Mouse (Mus musculus): ENCODE results near the gene Dusp13.

The Dusp13 gene

DNA sequence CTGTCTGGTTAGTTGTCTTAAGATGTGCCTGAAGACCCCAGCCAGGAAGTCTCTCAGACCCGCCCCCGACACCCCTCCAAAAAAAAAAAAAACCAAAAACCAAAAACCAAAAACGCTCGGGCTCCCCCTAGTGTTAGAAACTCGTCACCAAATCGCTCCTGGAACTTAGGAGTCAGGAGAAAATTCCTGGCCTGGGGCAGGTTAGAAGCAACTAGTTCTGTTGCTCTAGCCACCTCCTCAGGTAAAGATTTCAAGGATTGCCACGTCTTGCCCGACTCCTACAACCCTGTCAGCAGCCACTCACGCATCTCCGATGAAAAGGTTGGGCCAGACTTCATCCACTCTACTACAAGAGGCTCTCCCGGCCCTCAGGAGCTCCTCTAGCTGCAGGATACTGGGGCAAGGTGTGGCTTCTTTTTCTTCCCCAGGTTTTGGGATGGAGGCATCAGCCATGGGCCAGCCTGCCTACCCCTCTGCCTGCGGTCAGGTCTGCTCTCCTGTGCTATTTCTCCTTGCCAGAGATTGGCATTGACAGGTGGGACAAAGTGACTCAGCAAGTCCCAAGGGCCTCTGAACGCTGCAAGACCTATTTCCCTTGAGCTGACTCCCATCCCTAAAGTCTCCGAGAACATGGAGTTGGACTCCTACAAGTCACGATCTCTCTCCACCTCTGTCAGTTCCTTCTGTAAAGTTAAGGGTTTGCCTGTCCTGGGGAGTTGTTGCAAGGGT, 2.7 kb downstream of the Dusp13 start:
- in situ Hi-C loops (cut with MboI; ENCODE audit: low sequenced_read_pairs), result no loop called here

DNA sequence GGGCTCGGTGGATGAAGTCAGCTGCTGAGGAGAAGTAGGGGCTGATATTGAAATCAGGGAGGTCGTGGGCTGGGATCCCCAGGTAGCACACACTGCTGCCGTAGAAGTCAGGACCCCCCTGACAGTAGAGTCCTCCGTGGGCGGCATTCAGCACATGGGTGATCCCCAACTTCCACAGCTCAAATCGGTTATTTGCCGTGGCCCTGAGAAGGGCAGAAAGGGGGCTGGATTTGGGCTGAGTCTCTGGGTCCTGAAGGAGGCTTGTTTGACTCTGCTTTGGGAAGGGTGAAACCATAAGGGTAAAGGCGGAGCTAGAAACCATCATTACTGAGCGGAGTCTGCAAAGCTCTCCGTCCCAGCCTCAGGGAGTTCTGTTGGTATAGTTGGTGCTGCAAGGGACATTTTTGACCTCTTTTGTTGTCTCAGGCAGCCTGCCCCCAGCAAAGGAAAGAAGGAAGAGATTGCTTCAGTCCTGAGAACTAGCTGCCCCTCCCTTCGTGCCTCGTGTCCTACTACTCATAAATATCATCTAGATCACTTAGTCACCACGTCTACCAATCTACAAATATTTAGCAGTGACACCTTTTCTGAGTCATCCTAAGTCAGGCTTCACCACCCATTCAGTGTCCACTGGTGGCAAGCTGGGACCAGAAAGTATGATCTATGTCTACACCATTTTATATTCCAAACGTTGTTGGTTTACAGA, 3.4 kb downstream of the Dusp13 start:
- in situ Hi-C loops (cut with MboI; ENCODE audit: low sequenced_read_pairs), result no loop called here

DNA sequence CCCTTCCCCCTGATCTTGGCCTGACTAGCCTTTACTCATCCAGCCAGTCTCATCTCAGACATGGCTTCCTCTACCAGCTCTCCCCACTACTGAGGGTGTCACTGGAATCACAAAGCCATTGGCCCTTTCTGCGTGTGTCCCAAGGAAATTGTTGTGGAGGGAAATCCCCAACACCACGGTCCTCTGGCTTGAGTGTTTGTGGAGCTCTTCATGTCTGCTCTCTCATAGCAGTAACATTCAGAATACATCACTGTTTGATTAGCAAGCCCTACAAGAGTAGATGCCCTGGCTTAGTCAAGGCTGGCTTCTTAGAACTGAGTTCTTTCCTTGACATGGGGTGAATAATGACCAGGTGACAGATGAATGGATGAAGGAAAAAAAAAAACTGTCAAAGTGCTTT, 4.1 kb downstream of the Dusp13 start:
- in situ Hi-C loops (cut with MboI; ENCODE audit: low sequenced_read_pairs), result no loop called here

DNA sequence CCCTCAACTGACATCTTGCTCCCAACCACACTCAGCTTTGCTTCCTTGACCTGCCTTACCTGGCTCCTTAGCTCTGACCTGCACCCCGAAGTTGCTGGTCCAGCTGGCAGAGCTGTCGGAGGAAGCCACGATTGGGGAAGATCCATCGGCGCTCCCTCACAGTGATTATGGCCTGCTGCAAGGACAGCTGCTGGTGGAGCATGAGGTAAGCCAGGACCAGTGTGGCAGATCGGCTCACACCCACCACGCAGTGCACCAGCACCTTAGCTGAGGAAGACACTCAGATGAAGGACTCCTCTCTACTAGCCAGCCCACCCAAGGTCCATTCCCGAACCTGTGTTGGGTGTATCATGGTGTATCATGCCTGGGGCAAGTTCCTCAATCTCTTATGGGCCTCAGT, 4.7 kb downstream of the Dusp13 start:
- in situ Hi-C loops (cut with MboI; ENCODE audit: low sequenced_read_pairs), result no loop called here

DNA sequence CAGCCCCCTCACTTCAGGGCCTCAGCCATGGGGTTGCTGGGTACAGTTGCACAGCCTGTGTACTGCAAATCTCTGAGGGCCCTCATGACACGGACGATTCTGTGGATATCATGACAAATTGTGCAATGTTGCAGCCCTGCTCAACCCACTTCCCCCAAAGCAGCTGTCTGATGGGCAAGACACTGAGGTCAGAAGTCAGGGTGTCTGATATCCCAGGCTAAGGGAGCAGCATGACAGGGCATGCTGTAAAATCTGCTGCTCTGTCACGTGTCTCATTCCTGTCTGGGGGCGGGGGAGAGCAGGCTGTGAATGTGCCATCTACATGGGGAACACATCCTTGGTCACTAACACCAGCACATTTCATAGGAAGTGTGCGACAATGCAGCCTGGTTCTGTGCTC, 5.8 kb downstream of the Dusp13 start:
- in situ Hi-C loops (cut with MboI; ENCODE audit: low sequenced_read_pairs), result no loop called here

DNA sequence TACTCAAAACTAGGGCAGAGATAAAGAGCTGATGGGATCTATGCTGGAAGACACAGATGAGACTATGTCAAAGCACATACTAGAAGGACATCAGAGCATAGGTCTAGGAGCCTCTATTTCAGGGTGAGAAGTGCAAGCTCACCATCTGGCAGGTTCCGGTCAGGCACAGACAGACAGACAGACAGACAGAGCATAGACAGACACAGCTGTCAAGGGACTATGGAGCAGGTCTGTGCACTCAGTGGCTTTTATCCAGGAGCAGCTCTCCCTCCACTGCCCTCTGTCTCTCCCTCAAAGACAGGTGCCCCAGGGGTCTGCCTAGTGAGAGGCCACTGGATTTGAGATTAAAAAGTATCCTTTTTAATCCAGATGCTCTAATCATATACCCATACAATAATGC, 6.8 kb downstream of the Dusp13 start:
- in situ Hi-C loops (cut with MboI; ENCODE audit: low sequenced_read_pairs), result no loop called here

DNA sequence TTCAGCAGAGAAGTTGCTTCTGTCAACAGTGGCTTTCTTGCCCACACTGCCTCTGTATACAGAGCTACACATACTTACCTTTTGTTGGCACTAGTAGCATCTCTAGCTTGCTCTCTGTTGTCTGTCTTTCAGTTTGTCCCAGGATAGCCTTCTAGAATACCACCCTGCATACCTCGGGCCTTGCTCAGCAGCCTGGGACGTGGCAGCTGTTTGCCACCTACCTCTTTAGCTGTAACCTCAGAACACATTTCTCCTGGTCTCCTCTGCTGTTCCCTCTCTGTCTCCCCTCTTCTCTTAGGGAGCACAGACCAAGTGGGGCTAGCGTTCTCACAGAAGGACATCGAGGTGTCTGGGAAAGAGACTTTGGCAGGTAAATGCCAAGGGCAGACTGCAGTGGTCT, 8.5 kb downstream of the Dusp13 start:
- in situ Hi-C loops (cut with MboI; ENCODE audit: low sequenced_read_pairs), result no loop called here

DNA sequence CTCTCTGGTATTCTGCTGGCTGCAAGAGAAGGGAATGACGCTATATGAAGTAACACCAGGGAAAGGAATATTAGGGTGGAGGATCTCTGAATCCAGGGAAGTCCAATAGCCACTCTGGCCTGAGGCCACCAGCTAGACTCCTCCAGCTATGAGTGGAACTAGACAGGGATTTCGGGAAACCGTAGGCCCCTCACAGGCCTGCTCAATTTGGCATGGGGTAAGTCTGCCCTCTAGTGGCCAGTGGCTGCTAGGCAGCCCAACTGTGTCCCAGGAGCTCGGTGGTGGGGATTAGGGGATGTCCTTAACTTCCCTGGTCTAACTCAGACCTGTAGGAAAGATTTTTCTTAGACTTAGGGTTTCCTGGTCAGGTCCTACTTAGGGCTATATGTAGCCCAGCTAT, 9.2 kb downstream of the Dusp13 start:
- in situ Hi-C loops (cut with MboI; ENCODE audit: low sequenced_read_pairs), result no loop called here

DNA sequence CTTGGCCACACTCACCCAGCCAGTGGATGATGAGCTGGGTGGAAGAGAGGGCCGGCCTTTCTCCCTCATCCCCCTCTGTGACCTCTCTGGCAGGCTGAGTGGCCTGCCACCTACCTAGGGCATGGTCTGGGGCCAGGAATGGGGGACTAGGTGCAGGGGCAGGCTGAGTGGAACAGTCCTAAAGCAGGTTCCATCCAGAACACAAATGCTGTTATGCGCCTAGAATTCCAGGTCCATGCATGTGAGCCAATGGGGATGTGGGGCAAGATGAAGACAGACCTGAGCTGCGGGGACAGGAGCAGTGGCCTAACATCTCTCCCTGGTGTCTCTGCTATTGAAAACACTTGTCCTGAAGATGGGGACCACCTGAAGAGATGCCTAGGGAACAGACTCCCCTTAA, 9.7 kb downstream of the Dusp13 start:
- in situ Hi-C loops (cut with MboI; ENCODE audit: low sequenced_read_pairs), result no loop called here

DNA sequence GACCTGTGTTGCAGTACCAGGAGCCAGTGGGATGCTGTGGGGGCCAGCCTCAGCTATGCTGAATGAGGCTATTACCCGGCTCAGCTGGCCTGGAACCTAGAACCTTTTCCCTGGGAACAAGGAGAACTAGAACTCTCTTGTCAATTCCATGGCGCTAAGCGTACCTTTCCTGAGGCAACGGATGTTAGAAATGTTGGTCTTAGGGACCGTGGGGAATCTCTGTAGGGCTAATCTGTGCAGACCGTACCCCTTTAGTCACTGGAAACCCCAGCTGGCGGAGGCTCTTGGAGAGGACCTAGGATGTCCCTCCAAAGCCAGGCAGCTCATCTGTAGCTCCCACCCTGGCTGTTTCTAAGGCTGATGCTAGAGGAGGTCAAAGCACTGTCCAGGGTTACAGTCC, 10.6 kb downstream of the Dusp13 start:
- in situ Hi-C loops (cut with MboI; ENCODE audit: low sequenced_read_pairs), result no loop called here

DNA sequence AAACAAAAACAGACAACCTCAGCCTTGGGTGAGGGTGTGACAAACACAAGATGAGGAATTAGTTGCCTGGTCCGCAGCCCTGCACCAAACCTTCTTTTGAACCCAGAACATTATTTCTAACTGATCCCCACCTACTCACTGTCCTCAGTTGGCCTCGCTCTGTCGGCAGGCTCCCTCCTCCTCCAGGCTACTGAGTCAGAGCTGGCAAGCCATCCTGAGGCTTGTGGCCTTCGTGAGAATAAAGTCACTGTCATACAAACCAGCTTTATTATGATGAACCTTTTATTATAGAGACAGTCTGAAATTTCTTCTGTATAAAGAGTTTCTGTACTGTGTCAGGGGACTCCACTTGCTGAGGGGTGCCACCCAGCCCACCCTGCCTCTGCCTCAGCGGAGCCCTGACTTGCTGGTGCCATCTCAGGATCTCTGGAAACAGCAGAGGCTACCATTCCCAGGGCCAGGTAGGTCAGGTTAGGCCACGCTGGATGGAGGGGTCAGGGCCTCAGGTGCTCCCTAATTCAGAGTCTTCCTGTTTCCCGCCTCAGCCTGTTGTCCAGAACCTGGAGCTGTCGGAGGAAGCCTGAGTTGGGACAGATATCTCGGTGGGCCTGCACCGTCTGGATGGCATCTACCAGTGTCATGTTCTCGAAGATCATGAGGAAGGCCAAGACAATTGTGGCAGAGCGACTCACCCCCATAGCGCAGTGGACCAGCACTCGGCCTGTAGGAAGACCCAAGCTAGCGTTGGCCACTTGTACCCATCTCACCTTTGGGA, 17.7 kb downstream of the Dusp13 start:
- in situ Hi-C loops (cut with MboI; ENCODE audit: low sequenced_read_pairs), result no loop called here

DNA sequence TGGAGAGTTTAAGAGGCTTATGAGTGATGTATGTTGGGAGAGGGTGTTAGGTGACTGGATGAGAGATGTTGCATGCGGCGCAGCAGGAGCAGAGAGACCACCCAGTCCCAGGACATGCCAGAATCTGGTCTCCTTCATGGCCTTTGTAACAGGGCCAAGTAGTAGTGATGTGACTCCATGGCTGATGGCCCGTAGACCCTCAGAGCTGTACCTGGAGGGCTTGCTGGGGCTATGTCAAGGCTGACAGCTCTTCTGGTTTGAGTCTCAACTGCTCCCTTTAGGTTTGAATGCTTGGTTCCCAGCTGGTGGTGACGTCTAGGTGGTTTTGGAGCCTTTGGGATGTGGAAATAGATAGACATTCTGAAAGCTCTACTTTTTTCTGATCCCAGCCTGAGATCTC, 21.0 kb downstream of the Dusp13 start:
- in situ Hi-C loops (cut with MboI; ENCODE audit: low sequenced_read_pairs), result no loop called here

DNA sequence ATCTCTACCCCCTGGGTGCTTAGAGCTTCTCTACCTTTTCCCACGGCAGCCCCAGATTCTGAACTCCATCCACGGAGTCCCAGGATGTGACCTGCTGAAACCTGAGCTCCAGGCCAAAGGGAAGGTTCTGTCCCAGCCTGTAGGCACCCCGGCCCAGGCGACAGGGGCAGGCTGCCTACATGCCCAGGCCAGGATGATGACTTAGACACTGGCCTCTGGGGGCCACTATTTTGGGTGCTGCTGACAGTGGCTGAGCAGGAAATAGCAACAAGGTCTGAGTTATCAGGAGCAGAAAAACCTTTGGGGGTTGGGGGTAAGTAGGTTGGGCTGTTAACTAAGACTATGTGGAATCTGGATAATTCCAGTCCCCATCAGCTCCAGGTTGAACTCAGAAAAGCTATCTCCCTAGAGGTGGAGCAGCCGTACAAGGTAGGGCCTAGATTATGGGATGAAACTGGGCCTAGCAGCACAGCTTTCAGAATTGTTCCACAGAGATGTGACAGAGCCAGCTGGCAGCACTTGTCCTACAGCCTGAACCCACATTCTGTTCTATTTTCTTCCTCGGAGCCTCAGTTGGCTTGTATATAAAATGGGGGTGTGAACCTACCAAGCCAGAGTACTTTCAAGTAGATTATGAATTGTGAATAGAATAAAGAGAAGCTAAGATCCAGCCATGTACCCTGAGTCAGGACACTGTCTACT, 21.8 kb downstream of the Dusp13 start:
- in situ Hi-C loops (cut with MboI; ENCODE audit: low sequenced_read_pairs), result no loop called here

DNA sequence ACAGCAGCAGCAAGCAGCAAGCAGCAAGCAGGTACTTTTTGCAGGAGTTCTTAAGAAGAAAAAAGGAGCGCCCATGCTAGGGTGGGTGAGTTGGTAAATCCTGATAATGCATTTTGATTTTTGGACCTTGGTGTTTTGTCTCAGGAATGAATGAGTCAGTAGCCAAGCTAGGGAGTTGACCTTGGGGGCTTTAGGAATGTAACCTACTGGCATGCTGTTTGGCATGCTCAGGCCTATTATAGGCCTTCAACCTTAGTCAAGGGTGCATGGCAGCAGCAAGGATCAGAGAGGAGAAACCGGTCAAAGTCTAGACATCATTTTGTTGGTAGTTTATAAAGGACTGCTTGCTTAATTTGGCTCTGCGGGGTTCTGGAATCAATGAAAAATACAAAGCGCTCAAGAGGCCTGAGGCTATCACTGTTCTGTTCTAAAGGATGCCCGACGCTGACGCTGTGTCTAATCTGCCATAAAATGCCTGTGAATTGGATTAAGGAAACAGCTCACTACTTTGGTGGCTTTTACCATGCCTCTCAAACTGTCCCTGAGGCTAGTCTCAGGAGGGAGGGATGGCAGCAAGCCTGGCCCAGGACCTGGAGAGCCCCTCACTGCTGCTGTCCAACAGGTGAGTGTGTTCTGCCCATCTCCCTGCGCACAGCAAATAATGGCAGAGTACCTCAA, 28.8 kb downstream of the Dusp13 start:
- in situ Hi-C loops (cut with MboI; ENCODE audit: low sequenced_read_pairs), result no loop called here

DNA sequence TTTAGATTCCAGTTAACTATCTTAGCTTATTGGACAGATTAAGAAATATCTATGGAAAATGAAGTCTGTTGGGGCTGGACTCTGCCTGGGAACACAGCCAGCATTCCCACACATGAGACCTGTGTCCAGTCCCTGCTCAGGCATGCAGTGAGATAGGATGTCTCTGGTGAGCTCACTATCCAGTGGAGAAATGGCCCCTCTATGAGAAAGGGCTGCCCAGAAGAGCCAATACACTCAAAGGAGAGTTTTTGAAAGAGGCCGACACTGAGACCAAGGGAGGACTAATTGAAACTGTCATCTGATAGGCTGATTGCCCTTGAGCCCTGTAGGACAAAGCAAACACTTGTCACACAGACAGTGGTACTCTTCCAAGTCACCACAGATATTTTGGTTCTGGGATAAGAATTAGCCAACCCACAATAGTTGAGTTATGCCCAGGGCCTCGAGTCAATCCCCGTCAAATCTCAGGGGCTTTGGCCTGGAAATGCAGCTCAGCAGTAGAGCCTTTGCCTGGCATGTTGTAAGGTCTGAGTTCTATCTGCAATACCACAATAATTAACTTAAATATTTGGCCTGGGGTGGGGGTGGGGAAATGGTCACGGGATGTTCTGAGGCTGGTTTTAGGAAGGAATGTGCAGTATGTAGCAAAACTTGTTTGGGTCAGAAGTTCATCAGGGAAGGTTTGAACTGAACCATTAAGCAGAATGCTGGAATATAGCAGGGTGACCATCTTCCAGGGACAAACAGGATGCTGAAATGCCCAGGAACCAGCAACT, 30.4 kb downstream of the Dusp13 start:
- in situ Hi-C loops (cut with MboI; ENCODE audit: low sequenced_read_pairs), result no loop called here

DNA sequence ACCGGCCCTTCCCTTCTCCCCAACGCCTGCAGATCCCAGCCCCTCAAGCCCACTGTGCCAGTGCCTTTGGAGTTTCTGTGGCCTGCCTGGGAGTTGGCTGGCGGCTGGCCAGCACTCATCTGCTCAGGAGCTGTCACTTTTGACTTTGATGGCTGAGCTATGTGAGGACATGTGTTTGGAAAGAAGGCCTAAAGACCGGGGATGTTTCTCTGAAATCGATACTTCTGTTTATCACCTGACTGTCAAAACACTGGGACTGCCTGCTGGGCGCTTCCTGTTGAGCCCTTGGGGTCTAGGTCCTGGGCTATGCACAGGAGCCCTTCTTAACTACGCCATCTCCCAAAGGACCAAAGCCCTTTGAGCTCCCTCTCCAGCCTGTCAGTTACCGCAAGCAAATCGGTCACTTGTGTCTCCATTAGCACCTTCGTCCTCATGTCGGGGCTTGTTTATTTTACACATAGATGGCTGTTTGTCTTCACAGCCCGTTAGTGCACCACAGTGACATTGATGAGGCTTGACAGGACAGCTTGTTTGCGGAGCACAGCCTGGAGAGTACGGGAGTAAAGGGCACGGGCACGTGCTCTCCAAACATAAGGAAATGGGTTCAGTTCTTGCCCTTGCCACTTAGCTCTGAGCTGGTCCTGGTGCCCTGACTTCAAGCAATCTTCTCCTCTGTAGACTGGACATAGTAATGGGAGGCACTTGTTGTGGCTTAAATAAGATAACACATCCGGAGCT, 31.2 kb downstream of the Dusp13 start:
- in situ Hi-C loops (cut with MboI; ENCODE audit: low sequenced_read_pairs), result no loop called here

DNA sequence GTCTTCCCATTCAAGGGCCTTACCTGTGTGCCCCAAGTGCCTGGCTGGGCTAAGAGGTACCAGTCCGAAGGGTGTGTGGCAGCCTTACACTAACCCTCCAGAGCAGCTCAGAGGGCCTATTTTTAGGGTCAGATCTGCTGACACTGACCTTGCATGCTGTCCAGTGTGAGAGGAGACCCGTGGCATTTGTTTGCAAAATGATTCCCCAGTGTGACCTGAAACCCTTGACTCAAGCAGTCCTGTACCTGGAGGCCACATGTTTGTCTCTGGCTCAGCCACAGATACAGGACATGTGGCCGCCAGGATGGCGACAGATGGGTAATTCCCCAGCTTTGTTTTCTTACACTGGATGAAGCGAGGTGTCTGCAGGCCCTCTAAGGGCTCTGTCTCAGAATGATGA, 36.5 kb downstream of the Dusp13 start, which contains the start of gene Dupd1:
Gene Dupd1 (minus strand): TSS at position 91 of the 400 bp plus-strand sequence.
- in situ Hi-C loops (cut with MboI; ENCODE audit: low sequenced_read_pairs), result no loop called here

DNA sequence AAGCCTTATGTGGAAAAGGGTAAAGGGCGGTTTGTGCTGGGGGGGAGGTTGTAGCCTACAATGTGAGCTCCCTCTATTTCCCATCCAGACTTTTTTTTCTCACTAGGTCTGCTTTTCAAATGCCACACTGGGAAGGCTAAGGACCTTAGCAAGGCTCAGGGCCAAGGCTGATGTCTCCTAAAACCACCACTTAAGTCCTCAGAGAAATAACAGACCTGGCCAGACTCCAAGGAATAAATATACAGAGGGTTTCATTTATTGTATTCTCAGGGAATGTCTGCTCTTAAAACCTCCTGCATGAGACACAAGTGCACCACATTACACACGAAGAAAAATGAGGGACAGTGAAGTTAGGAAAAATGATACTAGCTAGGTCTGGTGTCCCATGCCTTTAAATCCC, 39.8 kb downstream of the Dusp13 start:
- in situ Hi-C loops (cut with MboI; ENCODE audit: low sequenced_read_pairs), result no loop called here

DNA sequence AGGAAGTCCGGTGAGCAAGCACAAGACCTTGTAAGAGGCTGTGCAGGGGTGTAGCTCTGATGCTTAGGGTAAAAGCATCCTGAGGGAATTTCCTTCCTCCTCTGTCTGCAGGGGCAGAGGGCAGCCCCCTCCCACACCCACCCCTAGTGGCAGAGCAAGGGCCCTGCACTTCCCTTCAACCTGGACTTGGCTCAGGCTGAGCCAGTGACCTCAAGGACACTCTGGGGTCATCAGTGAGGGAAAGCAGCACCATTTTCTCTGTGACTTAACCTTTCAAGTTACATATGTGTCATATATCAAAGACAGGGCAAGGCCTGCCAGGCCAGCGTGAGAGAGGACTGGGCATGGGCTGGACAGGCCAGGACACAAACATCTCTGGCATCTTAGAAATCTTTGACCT, 41.4 kb downstream of the Dusp13 start:
- in situ Hi-C loops (cut with MboI; ENCODE audit: low sequenced_read_pairs), result no loop called here

All from CH12F3 (cell line).